Mouse (Mus musculus) urinary bladder, postnatal 25 days (tissue): ENCODE results near the gene Fgf10.

Source experiments
- DNase-seq: peaks from one replicate; pipeline ENCODE4 v3.0.0; 2022; ENCODE audit warnings: low spot score

Fgf10 gene

GRCm38 (mm10) chr13:118718396-118718795 is 48.8 kb downstream of the Fgf10 start:
- DNase-seq, result no peak

- no peak for DNase-seq
Observed at GRCm38 (mm10) chr13:118721668-118722067, 52.1 kb downstream of the Fgf10 start.

- DNase-seq, result no peak
Observed at GRCm38 (mm10) chr13:118731850-118732552, 62.4 kb downstream of the Fgf10 start.

GRCm38 (mm10) chr13:118739854-118740411 is 70.3 kb downstream of the Fgf10 start:
- DNase-seq, result no peak

GRCm38 (mm10) chr13:118742788-118743187 is 73.2 kb downstream of the Fgf10 start:
- no peak for DNase-seq

GRCm38 (mm10) chr13:118744806-118745205 is 75.2 kb downstream of the Fgf10 start:
- no peak for DNase-seq

- no peak for DNase-seq
Observed at GRCm38 (mm10) chr13:118746427-118746826, 76.8 kb downstream of the Fgf10 start.

GRCm38 (mm10) chr13:118754024-118754423 is 84.4 kb downstream of the Fgf10 start:
- no peak for DNase-seq

- no peak for DNase-seq
Observed at GRCm38 (mm10) chr13:118759021-118759420, 89.4 kb downstream of the Fgf10 start.

GRCm38 (mm10) chr13:118762982-118763381 is 93.4 kb downstream of the Fgf10 start:
- DNase-seq, result no peak

GRCm38 (mm10) chr13:118772188-118772587 is 102.6 kb downstream of the Fgf10 start:
- no peak for DNase-seq

- DNase-seq, result no peak
Observed at GRCm38 (mm10) chr13:118775148-118775547, 105.6 kb downstream of the Fgf10 start.

GRCm38 (mm10) chr13:118779161-118779560 is 109.6 kb downstream of the Fgf10 start:
- DNase-seq, result no peak

- no peak for DNase-seq
Observed at GRCm38 (mm10) chr13:118791753-118792152, 122.2 kb downstream of the Fgf10 start.

GRCm38 (mm10) chr13:118792198-118792597 is 122.6 kb downstream of the Fgf10 start:
- no peak for DNase-seq

GRCm38 (mm10) chr13:118800176-118800575 is 130.6 kb downstream of the Fgf10 start:
- no peak for DNase-seq

- no peak for DNase-seq
Observed at GRCm38 (mm10) chr13:118806662-118807061, 137.1 kb downstream of the Fgf10 start.

GRCm38 (mm10) chr13:118819785-118820184 is 150.2 kb downstream of the Fgf10 start:
- no peak for DNase-seq

GRCm38 (mm10) chr13:118823113-118823512 is 153.5 kb downstream of the Fgf10 start:
- no peak for DNase-seq

- DNase-seq, result no peak
Observed at GRCm38 (mm10) chr13:118825102-118825501, 155.5 kb downstream of the Fgf10 start.

- DNase-seq, result no peak
Observed at GRCm38 (mm10) chr13:118828604-118829381, 159.2 kb downstream of the Fgf10 start.

- DNase-seq, result no peak
Observed at GRCm38 (mm10) chr13:118834021-118834420, 164.4 kb downstream of the Fgf10 start.

GRCm38 (mm10) chr13:118835078-118835477 is 165.5 kb downstream of the Fgf10 start:
- no peak for DNase-seq
